Mouse (Mus musculus): ENCODE measurements at regions not wholly inside any gene's neighbourhood (a gene's known extent, or its start where the extent isn't known, plus 50 kb on each side); places are given as distances from the start of the nearest gene placed in this dataset.

GRCm38 (mm10) chr15:32012838-32013237, 164.3 kb upstream of the Tas2r119 start:
- no peak for TF ChIP-seq EP300 (IDR thresholded peaks at IDR 0.05; ENCODE audit: insufficient read depth, low read depth, low read length)
- no peak for TF ChIP-seq CTCF (IDR thresholded peaks at IDR 0.05; ENCODE audit: low read depth, low read length)
- TF ChIP-seq POLR2A (IDR thresholded peaks at IDR 0.05; ENCODE audit: insufficient read depth, low read length), result no peak
